Mouse (Mus musculus): ENCODE measurements around the gene Serinc3.
"Not testable (repeated sequence)": the region's sequence is repeated elsewhere in the genome, so short reads cannot be mapped to it uniquely, and the experiment has no call there.

Gene Serinc3

GRCm38 (mm10) chr2:163662698-163663221 lies 17.8 kb upstream of the Serinc3 start:
- DNase-seq (ENCODE audit: low spot score in 2 of 2), result no peak

GRCm38 (mm10) chr2:163662076-163662475 lies 17.1 kb upstream of the Serinc3 start:
- no peak for DNase-seq (ENCODE audit: low spot score in 2 of 2)

GRCm38 (mm10) chr2:163661371-163661850 lies 16.5 kb upstream of the Serinc3 start:
- no peak for DNase-seq (ENCODE audit: low spot score in 2 of 2)

- DNase-seq (ENCODE audit: low spot score in 2 of 2), result no peak
Measured at GRCm38 (mm10) chr2:163660103-163660701, 15.3 kb upstream of the Serinc3 start.

- DNase-seq (ENCODE audit: low spot score in 2 of 2), result no peak
Measured at GRCm38 (mm10) chr2:163659431-163659830, 14.5 kb upstream of the Serinc3 start.

GRCm38 (mm10) chr2:163658941-163659340 lies 14.0 kb upstream of the Serinc3 start:
- no peak for DNase-seq (ENCODE audit: low spot score in 2 of 2)

GRCm38 (mm10) chr2:163657975-163658886 lies 13.3 kb upstream of the Serinc3 start, which contains the start of gene Pkig:
Gene Pkig (plus strand): TSS chr2:163658386.
- peak; percentile 74 to 87 for DNase-seq (ENCODE audit: low spot score in 2 of 2)

GRCm38 (mm10) chr2:163657486-163657885 lies 12.6 kb upstream of the Serinc3 start:
- DNase-seq (ENCODE audit: low spot score in 2 of 2), result no peak

GRCm38 (mm10) chr2:163655699-163656098 lies 10.8 kb upstream of the Serinc3 start:
- DNase-seq (ENCODE audit: low spot score in 2 of 2), result not testable (repeated sequence)

- DNase-seq (ENCODE audit: low spot score in 2 of 2), result no peak
Measured at GRCm38 (mm10) chr2:163646461-163647080, 1.6 kb upstream of the Serinc3 start.

- no peak for DNase-seq (ENCODE audit: low spot score in 2 of 2)
Measured at GRCm38 (mm10) chr2:163645700-163646460, 949 bp upstream of the Serinc3 start.

- DNase-seq (ENCODE audit: low spot score in 2 of 2), result no peak
Measured at GRCm38 (mm10) chr2:163644047-163644446, 884 bp downstream of the Serinc3 start.

GRCm38 (mm10) chr2:163643576-163643971 lies 1.4 kb downstream of the Serinc3 start:
- no peak for DNase-seq (ENCODE audit: low spot score in 2 of 2)

- no peak for DNase-seq (ENCODE audit: low spot score in 2 of 2)
Measured at GRCm38 (mm10) chr2:163642685-163643575, 2.0 kb downstream of the Serinc3 start.

- DNase-seq (ENCODE audit: low spot score in 2 of 2), result no peak
Measured at GRCm38 (mm10) chr2:163641681-163642080, 3.2 kb downstream of the Serinc3 start.

- DNase-seq (ENCODE audit: low spot score in 2 of 2), result no peak
Measured at GRCm38 (mm10) chr2:163640493-163640892, 4.4 kb downstream of the Serinc3 start.

GRCm38 (mm10) chr2:163637655-163638266 lies 7.2 kb downstream of the Serinc3 start:
- DNase-seq (ENCODE audit: low spot score in 2 of 2), result no peak

- DNase-seq (ENCODE audit: low spot score in 2 of 2), result no peak
Measured at GRCm38 (mm10) chr2:163636057-163636456, 8.9 kb downstream of the Serinc3 start.

- no peak for DNase-seq (ENCODE audit: low spot score in 2 of 2)
Measured at GRCm38 (mm10) chr2:163634211-163634610, 10.7 kb downstream of the Serinc3 start.

- no peak for DNase-seq (ENCODE audit: low spot score in 2 of 2)
Measured at GRCm38 (mm10) chr2:163631715-163632114, 13.2 kb downstream of the Serinc3 start.

All from cerebellum, postnatal 4 days (tissue).